Mouse (Mus musculus): ENCODE results near the gene 9530068E07Rik.

DNA sequence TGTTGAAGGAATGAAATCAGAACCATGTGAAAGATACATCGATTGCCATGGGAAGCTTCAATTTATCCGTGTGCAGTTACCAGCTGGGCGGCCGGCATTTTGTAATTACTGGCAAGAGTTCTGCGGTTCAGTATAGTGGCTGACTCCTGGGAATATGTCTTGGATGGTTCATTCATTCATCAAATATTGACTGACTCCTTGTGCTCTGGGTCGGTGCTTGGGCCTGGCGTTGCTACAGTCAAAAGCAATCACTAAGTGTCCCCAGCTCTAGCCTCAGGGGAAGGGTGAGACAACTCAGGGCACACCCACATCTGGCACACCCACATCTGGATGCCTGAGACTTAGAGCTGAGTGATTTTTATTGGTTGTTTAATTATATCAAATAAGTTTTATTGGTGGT is 22.4 kb upstream of the 9530068E07Rik start:
- TF ChIP-seq POLR2A (IDR thresholded peaks at IDR 0.05; ENCODE audit: low read depth, low read length) (no peak), CTCF (IDR thresholded peaks at IDR 0.05; ENCODE audit: extremely low read depth, insufficient read depth, insufficient read length, insufficient replicate concordance) (no peak)
